Mouse (Mus musculus): Measurements from ENCODE around the gene Rbm34.
"Not testable (repeated sequence)": the region's sequence is repeated elsewhere in the genome, so short reads cannot be mapped to it uniquely, and the experiment has no call there.

Rbm34 gene

GRCm38 (mm10) chr8:126917179-126917905 is 53.5 kb downstream of the Rbm34 start:
- DNase-seq: no peak

GRCm38 (mm10) chr8:126916611-126917010 is 54.3 kb downstream of the Rbm34 start:
- no peak for DNase-seq

GRCm38 (mm10) chr8:126914609-126915375 is 56.1 kb downstream of the Rbm34 start:
- DNase-seq: no peak

GRCm38 (mm10) chr8:126914107-126914490 is 56.8 kb downstream of the Rbm34 start:
- not testable (repeated sequence) for DNase-seq

- DNase-seq: no peak
Measured at GRCm38 (mm10) chr8:126913241-126914106, 57.4 kb downstream of the Rbm34 start.

GRCm38 (mm10) chr8:126909371-126909802 is 61.5 kb downstream of the Rbm34 start:
- DNase-seq: no peak

- DNase-seq: no peak
Measured at GRCm38 (mm10) chr8:126908805-126909204, 62.1 kb downstream of the Rbm34 start.

GRCm38 (mm10) chr8:126907968-126908367 is 62.9 kb downstream of the Rbm34 start:
- no peak for DNase-seq

GRCm38 (mm10) chr8:126907374-126907773 is 63.5 kb downstream of the Rbm34 start:
- no peak for DNase-seq

- DNase-seq: no peak
Measured at GRCm38 (mm10) chr8:126905387-126905786, 65.5 kb downstream of the Rbm34 start.

- DNase-seq: no peak
Measured at GRCm38 (mm10) chr8:126903927-126904326, 66.9 kb downstream of the Rbm34 start.

GRCm38 (mm10) chr8:126903224-126903895 is 67.5 kb downstream of the Rbm34 start:
- DNase-seq: no peak

GRCm38 (mm10) chr8:126901612-126902011 is 69.3 kb downstream of the Rbm34 start:
- no peak for DNase-seq

- no peak for DNase-seq
Measured at GRCm38 (mm10) chr8:126901049-126901448, 69.8 kb downstream of the Rbm34 start.

All from right cerebral cortex, postnatal 25 days (tissue).